17 mouse cellular contexts compared by ENCODE assay signal in genomic region chr1:178575706-178576105, GRCm38 (mm10). TPM values are rescaled to one million over a fixed set of nuclear protein-coding genes. Genes with fewer than 3 reads are reported as not detected.
"Had no signal": no experiment of that assay in that cellular context is flagged by ENCODE, and none has a peak within 500 bp of the region (broad histone marks: within the 10 kb centered on the region; RNA-seq: fewer than 3 reads in every experiment).

No protein-coding gene starts in this region.

- DNase-seq: heart, postnatal 10 days; heart, postnatal 14 days; heart, postnatal 36 days; heart, postnatal 4 days; kidney, adult 11 months; kidney, adult 18-20 months; kidney, adult 2 months; kidney, adult 8-10 months; kidney, adult 9 months; kidney, postnatal 10 days; kidney, postnatal 14 days; kidney, postnatal 25 days; kidney, postnatal 36 days; kidney, postnatal 4 days; layer of hippocampus, adult 9-11 months; layer of hippocampus, postnatal 36 days had no signal

RNA-seq across cellular contexts. Expression of gene Kif26b, which starts 46.8 kb away (rescaled TPM):
- polyA plus RNA-seq: inflammation-experienced regulatory T-cells, adult 6 months had no signal
